Mouse (Mus musculus) cerebellum, postnatal 4 days (tissue): Measurements from ENCODE around the gene Ces1a.

Experiments
- DNase-seq, 2 experiments: peaks; one replicate each; pipeline ENCODE4 v3.0.0; 2022; ENCODE audit warnings: low spot score in 2 of 2, mixed read lengths in 1 of 2

Gene Ces1a

DNA sequence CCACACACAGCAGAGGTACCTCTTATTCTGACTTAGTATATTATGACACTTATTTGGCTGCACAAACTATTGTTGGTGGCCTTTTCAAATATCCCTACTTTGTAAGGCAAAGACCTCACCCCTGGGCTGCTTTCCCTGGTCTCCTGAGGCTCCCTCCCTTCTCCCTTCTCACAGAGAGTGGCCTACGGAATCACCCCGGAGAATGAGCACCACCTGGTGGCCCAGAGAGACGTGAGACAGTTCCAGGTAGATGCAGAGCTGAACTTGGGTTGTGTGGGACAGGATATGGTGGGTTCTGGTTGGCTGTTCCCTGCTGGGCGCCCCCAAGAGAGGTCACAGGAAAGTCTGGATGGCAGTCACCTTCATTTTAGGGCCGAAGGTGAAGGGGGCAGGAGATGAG lies 51.2 kb downstream of the Ces1a start:
- DNase-seq, result peak in 1 of 2 experiments; percentile 43

DNA sequence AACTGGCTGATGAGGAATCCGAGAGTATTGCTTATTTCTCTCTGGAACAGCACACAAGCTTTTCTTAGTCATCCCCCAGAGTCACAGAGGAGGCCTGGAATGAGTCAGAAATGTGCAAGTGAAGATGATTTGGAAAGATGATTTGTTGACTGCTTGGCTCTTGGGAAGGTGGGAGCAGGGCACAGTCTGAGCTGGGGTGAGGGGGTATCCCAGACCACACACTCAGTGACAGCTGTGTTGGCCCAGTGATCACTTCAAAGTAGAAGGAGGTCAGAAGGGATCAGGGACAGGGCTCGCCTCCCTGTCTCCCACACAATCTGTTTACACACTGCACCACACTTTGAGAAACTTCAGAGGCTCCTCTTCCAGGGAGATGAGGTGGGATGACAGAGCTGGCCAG lies 63.6 kb downstream of the Ces1a start:
- DNase-seq, result no peak

DNA sequence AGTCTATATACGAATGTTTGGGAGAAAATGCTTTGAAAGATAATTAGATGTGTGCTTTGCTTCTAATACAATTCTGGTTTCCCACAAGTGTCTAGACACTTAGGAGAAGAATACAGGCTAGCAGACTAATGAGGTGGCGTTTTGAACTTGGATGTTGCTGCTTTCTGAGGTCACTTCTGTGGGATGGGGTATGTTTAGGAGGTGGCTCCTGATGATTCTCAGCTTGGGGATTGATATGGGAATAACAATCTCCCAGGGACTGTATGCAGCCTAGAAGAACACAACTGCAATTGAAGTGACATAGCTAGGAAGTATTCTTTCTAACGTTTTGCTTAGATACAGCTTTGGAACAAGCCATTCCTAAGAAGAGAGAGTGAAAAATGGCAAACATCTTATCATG lies 65.5 kb downstream of the Ces1a start:
- no peak for DNase-seq

DNA sequence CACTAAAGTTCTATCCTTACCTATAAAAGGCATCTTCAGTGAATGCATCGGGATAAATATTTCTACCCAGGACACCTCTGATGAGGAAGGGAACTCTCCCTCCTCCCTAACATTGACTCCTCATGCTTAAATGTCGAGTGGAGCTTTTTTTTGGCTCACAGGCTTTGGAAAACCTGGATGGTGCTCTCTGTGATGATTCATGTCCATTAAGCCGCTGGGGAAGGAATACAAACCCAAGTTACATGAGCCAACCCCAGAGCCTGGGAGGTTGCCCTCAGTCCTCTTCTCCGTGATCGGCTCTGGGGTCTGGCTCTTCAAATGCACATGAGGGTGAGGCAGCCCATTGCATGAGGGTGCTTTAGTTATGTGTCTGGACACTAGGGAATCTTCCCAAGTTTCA lies 71.3 kb downstream of the Ces1a start:
- no peak for DNase-seq

DNA sequence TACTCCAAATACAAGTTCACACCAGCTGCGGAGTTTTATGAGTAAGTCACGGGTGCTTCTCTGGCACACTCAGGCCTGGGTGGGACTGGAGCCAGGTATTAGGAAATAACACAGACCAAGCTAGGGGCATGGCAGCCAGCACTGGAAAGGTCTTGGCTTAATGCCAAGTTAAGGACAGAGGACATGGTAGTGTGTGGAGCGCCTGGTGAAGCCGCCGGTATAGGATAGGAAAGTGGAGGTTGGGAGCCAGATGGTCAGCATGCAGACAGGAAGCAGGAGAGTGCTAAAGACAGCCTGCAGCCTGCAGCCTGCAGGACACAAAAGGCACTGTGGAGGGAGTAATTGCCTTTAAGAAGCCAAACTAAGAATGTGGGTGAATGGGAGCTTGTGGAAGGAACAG lies 75.0 kb downstream of the Ces1a start:
- DNase-seq, result peak in 1 of 2 experiments; percentile 56
